Mouse (Mus musculus) mouse trophoblast stem cell (cell line): ENCODE results near the gene Macrod2.

ENCODE experiments used
- in situ Hi-C, 2 experiments: fragments of 300-500 bp; cut with MseI, MboI; formaldehyde crosslinking; loops; 2 replicates in 1 of 2; 3 replicates in 1 of 2; pipeline ENCODE4 v1.15.1; 2025

Macrod2 gene

DNA sequence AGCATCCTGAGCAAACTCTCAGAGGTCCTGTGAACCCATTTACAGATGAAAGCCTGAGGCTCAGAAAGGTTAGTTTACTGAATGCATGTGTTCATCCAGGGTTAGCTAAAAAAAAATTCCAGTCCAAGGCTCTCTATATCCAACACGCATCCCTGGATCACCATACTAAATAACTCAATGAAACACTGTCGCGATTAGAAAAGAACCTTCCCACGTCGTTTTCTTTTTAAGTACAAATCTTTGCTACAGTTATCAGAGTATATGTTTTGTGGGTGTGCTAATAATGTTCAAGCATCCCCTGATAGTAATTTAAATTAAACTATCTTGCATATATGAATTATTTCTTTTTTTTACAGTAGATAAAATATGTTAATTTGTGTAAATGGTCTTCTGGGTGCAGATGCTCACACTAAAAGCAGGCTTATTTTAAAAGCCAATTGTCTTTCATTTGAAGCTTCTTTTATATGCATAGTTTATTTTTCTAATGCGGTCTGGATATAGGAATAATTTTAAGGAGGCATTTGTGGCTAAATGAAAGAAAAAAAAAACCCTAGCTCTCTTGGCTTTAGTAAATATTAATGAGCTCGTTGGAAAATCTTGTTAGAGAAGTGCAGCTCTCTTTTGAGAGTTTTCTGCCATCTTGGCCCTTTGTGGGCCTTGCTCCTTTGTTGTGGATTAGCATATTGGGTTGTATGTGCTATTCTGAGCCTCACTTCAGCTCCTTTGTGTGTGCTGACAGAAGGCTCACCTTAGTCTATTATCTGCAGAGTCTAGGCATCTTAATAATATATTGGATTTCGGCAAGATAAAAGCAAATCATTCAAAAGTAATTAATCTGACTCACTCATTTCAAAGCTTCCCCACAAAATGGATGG is 679.1 kb downstream of the Macrod2 start:
- in situ Hi-C loops, result no loop called here

DNA sequence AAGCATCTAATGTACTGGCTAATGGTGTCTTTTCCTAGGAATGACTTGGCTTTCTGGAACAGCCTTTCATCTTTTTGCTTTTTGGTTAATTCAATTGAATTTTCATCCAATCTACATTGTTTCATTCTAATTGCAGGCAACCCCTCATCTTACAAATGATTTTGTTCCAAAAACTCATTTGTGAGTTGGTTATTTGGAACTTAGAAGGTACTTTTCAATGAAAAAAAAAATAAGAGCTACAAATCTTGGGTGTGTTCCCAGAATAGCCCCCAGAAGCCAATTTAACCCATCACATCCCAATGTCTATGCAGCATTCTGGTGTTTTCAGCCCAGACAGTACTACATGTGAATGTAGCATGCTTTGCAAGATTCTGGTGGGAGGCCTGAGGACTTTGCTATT is 683.1 kb downstream of the Macrod2 start:
- in situ Hi-C loops, result no loop called here

DNA sequence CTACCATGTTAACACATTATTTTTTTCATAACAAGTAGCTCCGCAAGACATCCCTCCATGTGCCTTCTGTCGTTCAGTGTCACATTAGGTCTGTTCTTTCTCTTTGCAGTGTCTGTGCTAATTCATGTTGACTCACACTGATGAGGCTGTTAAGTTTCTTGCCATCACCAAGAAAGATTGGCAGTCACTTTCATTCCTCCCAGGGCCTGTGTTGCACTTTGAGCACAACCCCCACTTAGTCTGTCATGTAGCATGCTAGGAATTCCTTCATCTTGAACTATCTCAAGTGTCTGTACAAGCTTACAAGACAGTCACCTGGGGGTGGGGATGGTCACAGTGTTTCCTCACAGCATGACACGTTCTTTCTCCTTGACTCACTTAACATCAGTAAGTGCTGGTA is 696.2 kb downstream of the Macrod2 start:
- in situ Hi-C loops, result no loop called here

DNA sequence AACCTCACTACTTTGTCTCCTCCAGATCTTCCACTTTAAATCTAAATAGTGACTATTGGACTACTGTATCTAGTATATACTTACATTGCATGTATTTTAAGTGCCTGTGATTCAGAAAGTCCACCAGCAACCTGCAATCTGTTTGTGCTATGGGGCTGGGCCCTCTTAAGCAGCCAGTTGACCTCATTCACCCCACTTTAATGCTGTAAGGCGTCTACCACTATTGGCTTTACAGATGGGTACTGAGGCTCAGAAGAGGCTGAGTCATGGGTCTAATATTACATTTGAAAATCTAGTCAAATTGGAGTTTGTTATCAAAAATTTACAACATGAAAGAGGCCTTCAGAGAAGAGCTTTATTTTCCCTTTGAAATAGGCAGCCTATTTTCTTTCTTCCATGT is 722.5 kb downstream of the Macrod2 start:
- in situ Hi-C loops, result no loop called here

DNA sequence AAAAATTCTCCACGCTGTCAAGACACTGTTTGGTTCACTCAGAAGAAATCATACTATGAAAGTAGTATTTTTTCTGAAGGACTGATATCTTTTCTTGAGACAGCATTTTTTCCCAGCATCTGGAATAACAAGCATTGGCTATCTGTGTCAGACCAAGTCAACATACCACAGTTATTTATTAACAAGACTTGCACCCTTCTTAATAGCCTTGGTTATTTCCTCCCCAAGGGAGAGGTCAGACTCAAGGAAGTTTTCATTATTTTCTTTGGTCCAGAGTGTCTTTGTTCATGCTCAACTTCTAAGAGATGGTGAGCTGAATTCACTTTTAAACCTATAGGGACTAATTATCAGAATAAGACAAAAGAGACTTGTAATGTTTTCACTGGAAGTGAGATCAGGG is 728.8 kb downstream of the Macrod2 start:
- in situ Hi-C loops, result no loop called here

DNA sequence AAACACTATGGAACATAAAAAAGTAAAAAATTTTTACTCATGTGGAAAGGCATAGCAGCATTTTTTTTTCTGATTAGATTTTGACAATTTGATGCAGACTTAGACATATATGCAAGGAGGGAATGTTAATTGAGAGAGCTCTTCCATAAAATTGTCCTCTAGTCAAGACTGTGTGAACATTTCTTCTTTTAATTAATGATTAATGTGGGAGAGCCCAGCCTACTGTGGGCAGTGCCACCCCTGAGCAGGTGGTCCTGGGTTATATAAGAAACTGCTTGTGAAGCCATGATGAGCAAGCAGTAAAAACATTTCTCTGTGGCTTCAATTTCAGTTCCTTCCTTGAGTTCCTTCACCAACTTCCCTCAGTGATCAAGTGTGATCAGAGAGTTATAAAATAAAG is 730.5 kb downstream of the Macrod2 start:
- in situ Hi-C loops, result no loop called here

DNA sequence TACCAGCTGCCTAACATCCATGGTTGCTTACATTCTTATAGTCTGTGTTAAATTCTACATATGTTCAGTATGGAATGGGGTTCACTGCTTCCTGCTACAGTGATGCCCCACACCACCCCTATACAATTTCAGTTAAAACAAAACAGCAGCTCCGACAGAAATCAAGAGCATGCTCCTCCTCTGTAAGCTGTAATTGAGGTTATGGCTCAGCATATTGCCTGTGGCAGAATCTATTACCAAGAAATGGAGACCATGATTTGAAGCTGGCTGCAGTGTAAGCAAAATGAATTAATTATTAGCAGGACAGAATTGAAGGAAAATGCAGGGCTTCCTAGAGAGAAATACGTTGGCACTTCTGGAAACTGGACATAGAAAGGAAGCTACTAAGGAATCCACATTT is 747.2 kb downstream of the Macrod2 start:
- in situ Hi-C loops, result no loop called here

DNA sequence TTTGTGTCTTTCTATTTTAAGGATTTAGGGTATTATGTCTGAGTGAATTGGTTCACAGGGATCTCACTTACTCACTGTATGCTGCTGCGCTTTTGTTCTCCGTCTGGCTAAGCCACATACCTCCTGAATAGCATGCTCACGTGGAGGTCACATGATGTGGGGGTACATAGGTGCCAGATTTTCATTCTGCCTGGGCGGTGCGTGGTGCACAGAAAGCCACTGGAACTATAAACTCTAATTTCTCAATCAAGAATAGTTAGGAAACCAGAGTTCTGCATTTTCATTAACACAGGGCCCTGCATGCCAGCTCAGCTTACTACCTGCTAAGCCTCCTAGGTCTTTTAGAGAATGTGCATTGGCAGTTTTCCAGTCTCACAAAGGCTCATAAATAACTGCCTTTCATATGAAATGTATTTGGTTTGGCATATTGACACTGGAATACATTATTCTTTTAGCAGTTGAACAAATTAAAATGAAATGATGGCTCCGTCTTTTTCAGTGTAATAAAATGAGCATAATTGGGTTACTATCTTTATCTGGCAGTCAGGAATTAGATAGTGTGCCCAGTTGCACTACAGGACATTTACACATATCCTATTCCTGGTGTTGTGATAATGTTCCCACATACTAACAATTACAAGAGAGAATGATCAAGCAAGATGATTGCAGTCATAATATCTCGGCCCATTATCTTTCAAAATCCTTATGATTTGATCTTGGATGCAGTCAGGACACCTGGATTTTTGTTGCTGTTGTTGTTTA is 757.1 kb downstream of the Macrod2 start:
- in situ Hi-C loops, result no loop called here

DNA sequence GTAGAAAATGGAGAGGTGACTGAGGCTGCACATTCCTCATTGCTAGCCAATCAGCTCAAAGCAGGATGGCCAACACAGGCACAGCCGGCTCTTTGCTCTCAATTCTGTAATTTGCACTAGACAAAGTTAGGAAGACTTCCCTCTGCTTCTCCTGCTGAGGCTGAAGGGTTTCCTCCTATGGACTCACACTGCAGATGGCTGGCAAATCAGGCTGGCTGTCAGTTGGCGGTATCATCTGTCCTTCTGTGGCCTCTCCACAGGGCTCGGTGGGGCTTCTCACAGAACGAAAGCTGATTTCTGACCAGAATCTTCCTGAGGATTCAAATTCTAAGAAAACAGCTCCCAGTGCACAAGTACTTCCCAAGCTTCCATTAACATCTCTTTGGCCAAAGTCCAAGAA is 760.9 kb downstream of the Macrod2 start:
- in situ Hi-C loops, result no loop called here

DNA sequence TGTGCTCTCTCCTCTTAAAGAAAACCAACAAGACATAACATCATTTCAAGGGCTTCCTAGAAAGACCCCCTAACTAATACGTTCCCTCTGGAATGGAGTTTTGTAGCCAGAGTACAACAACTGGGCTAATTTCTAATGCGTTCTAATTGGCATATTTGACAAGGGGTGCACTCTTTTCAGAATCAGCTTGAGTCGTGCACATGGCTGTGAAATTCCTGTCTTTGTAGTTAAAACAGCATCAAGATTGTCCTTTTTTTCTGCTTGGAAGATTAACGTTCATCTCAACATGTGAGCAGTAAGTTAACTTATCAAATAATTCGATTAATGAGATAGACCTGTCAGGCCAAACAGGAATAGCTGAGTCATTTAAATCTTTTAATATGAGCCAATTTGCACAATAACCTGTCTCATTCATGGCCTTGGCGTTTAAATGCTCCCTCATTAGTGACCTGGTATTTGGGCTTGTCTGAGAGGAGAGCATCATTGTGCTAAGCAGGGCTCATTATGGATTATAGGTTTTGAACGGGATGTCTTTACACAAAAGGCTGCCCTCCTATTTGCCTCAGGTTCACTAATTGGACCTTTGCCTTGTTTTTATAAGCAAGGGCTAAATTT is 762.0 kb downstream of the Macrod2 start:
- in situ Hi-C loops, result no loop called here

DNA sequence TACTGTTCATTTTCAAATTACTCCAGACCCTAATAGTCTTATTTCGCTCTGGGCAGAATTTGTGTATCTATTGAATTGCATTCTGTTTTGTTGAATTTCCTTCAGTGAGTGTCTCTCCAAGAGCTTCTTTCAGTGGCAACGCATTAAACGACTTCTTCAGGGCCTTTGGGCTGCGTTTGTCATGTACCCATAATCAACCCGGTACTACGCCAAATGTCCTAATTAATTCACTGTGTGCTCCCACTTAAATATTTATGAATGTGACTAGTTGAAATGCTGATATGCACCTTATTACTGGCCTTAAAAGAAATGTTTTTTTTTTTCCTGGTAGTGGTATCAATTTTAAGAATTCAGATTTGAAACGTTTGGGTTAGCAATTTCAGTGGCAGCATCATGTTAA is 763.1 kb downstream of the Macrod2 start:
- in situ Hi-C loops, result no loop called here

DNA sequence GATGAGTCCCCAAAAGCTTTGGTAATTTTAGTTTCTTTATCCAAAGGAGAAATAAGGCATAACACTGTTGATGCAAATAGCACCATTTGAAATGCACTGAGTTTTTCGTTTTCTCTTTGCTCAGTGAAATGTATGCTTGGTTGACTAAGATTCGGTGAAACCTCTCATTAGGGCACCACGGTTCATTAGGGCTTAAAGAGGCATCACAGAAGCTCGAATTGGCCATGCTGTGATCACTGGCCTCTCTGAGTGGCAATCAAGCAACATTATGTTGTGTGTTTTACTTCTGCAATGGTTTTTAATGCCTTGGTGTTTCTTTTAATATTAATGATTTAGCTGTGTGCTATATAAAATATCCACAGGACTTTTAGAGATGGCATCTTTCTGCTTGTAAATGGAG is 768.8 kb downstream of the Macrod2 start:
- in situ Hi-C loops, result no loop called here

DNA sequence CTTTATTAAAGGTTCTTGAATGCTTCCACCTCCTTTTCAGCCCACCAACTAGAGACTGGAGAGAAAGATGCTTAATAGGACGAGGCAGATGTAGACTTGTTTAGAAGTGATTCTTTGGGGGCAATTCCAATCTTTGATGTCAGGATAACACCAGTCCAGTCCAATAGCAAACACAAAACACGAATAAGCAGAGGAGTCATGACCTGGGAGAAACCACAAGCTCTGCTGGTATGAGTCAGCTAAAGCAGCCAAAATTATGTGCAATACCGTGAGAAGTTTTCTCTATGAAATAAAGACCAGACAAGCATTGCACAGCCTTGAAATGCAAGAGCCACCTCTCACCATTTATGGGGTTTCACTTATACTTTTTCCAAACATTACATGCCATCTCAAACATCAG is 774.5 kb downstream of the Macrod2 start:
- in situ Hi-C loops, result no loop called here

DNA sequence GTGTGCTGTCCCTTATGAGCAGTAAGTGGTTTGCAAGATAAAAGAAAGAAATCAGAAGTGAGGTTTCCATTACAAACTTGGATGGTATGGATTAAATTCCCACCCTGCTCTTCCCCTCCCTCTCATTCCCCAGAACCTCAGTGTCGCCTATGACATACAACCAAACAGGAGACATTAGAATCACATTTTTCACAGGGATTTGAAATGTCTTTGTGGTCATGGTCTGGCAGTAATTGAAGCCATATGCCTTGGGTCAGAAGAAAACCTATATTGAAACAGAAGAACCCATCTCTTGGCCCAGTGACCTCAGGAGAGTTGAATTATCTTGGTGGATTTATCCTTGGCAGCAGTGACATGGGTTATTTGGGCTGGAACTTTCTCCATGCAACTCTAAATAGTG is 778.1 kb downstream of the Macrod2 start:
- in situ Hi-C loops, result no loop called here

DNA sequence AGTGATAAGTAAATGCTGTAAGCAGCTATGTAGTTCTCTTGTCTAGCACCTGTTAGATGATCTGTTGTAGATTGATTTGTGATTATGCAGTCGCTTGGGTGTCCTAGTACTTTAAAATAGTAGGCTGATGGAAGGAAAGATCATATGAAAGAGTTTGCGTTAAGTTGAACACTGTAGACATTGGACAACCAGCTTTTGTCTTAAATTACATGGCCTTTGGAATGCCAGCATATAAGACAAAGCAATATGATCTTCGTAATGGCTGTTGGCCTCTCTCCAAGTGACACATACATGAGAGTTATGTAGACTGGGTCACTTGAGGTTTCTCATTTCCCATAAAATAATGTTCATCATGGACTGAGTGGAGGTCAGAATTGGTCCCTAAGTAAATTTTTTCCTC is 778.5 kb downstream of the Macrod2 start:
- in situ Hi-C loops, result no loop called here

DNA sequence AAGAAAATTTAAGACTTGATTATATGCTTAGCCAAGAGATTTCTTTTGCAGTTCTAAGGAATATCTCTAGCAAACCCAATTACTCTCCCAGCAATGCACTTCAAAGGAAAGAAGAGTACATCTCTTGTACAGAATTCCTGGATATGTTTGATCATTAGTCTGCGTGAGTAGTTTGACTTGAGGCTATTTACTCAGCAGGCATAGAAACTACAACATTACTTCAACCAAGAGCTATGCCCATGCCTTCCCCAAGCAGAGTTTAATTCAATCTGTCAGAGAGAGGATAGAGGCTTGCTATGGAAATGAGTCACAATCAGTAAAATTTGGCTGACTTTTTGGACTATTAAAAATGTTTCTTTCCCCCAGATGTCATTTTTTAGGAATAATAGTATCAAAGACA is 785.5 kb downstream of the Macrod2 start:
- in situ Hi-C loops, result no loop called here

DNA sequence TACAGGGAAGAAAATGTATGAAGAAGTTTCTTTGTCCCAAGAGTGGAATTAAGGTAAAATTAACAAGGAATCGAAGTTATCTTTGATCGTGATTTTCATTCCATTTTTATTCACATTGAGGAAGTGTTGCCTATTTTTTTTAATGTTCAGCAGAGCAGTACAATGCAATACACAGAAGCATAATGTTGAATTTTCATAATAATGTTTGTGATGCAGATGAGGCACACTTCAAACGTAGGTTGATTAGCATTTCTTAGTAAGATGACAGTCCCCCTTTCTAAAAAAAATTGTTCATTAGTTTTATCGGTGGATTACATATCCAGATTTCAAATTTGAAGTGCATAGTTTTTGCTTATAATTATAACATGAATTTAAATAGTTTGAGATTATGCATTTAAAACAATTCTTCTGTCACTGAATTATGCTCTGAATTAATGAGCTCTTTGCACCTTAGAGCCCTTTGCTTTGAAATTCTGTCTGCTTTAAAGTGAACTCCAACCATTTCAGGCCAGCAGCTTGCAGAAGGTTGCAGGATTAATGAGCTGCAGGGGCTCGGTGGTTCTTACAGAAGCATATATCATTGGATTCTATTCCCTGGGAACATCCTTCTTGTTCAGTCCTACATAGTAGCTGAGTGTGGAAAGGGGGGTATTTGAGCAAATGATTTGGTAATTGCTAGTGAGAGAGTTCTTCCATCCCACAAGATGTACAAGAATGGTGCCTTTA is 787.1 kb downstream of the Macrod2 start:
- in situ Hi-C loops, result no loop called here

DNA sequence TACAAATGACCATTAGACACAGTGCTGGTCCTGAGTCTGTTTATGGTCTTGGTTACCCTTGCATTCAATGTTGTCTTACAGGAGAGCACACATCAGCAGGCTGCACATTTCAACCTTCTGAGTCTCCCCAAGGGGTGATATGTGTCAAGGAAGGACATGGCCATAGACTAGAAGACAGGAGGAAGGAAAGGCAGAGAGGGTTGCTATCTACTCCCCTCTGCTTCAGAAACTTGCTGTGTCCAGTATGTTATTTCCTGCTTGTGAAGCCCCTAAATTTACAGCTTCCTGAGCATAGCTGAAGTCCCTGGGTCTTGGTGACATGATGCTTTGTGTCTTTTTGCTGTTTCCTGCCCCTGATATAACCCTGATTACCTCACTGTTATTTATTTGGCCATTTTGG is 799.4 kb downstream of the Macrod2 start:
- in situ Hi-C loops, result no loop called here

DNA sequence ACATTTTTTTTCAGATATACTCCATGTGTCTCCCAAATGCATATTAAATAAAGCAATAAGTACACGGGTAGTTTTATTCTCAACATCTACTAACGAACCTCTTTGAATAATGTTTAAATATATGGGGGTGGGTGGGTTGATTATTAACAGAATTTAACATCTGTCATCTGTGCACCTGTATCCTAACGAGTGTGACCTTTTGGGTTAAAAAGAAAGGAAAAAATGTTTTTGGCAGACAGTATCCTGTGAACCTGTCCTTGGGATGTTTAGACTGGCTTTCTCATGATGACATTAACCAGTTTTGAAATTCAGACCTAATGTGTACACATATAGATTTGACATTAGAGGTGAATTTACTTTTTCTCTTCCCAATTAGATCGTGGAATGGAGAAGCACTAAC is 805.4 kb downstream of the Macrod2 start:
- in situ Hi-C loops, result no loop called here

DNA sequence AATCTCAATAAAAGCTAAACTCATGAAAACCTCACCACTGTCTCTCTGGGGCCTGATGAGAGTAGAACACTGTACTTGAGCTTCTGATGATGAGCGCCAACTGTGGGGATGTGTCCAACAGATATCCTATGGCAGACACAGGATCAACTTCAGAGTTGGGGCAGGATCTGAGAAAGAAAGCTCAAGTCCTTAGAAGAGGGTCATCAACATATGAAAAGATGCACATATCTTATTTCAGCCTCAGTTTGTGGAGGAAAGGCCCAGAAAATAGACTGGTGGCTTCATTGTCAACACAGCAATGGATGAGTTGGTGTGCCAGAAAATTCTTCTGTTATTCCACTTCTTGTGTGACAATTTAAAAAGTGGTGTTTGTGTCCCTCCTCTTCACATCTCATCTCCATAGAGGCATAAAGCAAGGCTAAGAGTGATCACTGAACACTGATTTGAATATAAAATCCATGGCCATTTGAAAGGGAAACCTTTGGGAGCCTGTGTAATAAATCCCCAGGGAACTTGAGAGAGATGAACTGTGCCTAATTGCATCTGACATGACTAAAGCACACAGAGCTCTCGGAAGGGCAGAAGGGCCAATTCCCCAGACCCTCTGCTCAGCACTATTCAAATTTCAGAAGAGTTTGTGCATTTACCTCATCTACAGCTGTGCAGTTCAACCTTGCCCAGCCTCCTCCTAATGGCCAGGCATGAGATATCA is 806.4 kb downstream of the Macrod2 start:
- in situ Hi-C loops, result no loop called here

DNA sequence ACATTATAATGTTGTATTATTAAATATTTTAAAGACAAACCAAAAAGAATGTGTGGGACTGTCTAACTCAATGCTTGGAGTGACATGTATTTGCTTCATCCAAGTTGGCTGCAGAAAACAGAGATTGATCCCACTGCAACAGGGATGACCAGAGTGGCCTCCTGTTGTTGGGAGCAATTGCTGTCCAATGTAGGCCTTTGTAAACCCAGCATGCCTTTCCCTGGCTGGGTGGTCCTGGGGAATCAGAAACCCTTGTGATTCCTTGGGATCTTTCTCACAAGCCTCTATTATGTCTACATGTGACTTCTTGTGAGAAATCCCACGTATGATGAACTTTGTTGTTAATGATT is 806.9 kb downstream of the Macrod2 start:
- in situ Hi-C loops, result no loop called here

DNA sequence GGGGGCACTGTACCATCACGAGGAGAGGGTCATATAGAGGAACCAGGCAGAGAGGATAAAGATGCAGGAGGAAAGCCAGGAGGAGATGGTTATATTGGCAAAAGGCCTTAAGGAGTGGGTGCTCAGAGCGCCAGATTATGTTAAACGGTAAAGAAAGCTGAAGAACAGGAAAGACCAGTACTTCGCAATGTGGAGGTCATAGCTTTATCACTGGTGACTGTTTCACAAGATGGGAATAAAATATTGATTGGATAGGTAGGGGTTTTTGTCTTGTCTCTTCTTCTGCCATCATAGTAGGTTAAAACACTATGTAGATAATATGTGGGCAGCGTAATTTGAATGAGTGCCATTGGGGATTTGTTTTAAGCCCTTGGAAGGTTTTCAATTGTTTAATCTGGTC is 816.2 kb downstream of the Macrod2 start:
- in situ Hi-C loops, result no loop called here
